Mouse (Mus musculus) gastrocnemius, adult 8-10 months (tissue): Measurements from ENCODE around the gene Osbpl7. TPM values are rescaled to one million over a fixed set of nuclear protein-coding genes. Genes with fewer than 3 reads are reported as not detected.

Experiments
- DNase-seq, 2 experiments: peaks; one replicate each; pipeline ENCODE4 v3.0.0; 2022; ENCODE audit warnings: low spot score in 2 of 2
- total RNA-seq, 4 experiments: library from RNA; stranded (reverse); gene quantifications; 2 replicates each; pipeline ENCODE4 v1.2.4; 2022

The Osbpl7 gene
- total RNA-seq, result 1 to 10 TPM; 3.0 to 4.5 (median 3.2) TPM

GRCm38 (mm10) chr11:97050216-97050943 lies at the start of gene Osbpl7:
Osbpl7 (plus strand) TSS chr11:97050628.
- DNase-seq, result peak; percentile 47

GRCm38 (mm10) chr11:97003170-97003569 lies 47.3 kb upstream of the Osbpl7 start:
- no peak for DNase-seq

GRCm38 (mm10) chr11:97007093-97007794 lies 43.2 kb upstream of the Osbpl7 start:
- DNase-seq, result no peak

- no peak for DNase-seq
These were observed 41.1 kb upstream of the Osbpl7 start for GRCm38 (mm10) chr11:97009198-97009790.

- no peak for DNase-seq
These were observed 37.2 kb upstream of the Osbpl7 start, which contains the start of gene Sp6 for GRCm38 (mm10) chr11:97013121-97013670. Sp6 (plus strand) TSS chr11:97013394.

- no peak for DNase-seq
These were observed 32.5 kb upstream of the Osbpl7 start for GRCm38 (mm10) chr11:97017696-97018582.

GRCm38 (mm10) chr11:97018583-97019344 lies 31.7 kb upstream of the Osbpl7 start:
- no peak for DNase-seq

- DNase-seq, result no peak
These were observed 31.1 kb upstream of the Osbpl7 start for GRCm38 (mm10) chr11:97019345-97019708.

- no peak for DNase-seq
These were observed 29.2 kb upstream of the Osbpl7 start for GRCm38 (mm10) chr11:97021121-97021765.

- DNase-seq, result peak; percentile 51 to 68
These were observed 28.4 kb upstream of the Osbpl7 start for GRCm38 (mm10) chr11:97021873-97022484.

- DNase-seq, result no peak
These were observed 25.5 kb upstream of the Osbpl7 start for GRCm38 (mm10) chr11:97024977-97025376.

GRCm38 (mm10) chr11:97025721-97026344 lies 24.6 kb upstream of the Osbpl7 start:
- DNase-seq, result peak; percentile 66 to 75

- peak; percentile 77 to 80 for DNase-seq
These were observed 20.6 kb upstream of the Osbpl7 start, which contains the start of gene Scrn2 for GRCm38 (mm10) chr11:97029686-97030417. Scrn2 (plus strand) TSS chr11:97029938.

- DNase-seq, result no peak
These were observed 20.0 kb upstream of the Osbpl7 start for GRCm38 (mm10) chr11:97030426-97030825.

- DNase-seq, result no peak
These were observed 18.5 kb upstream of the Osbpl7 start for GRCm38 (mm10) chr11:97031977-97032376.

- no peak for DNase-seq
These were observed 17.9 kb upstream of the Osbpl7 start for GRCm38 (mm10) chr11:97032499-97032898.

GRCm38 (mm10) chr11:97033781-97034180 lies 16.6 kb upstream of the Osbpl7 start:
- no peak for DNase-seq

GRCm38 (mm10) chr11:97036141-97036540 lies 14.3 kb upstream of the Osbpl7 start:
- no peak for DNase-seq
